Mouse (Mus musculus): ENCODE data around the gene Rab30.

GRCm38 (mm10) chr7:92870161-92870560, 128.8 kb downstream of the Rab30 start:
- TF ChIP-seq CTCF (IDR thresholded peaks at IDR 0.05; ENCODE audit: borderline replicate concordance, extremely low read depth, insufficient read depth, insufficient read length) (0 out of 2 replicates have a peak, but pooled peaks have one; percentile 1), POLR2A (IDR thresholded peaks at IDR 0.05; ENCODE audit: borderline replicate concordance, extremely low read depth, insufficient read depth, insufficient read length, poor library complexity, severe bottlenecking) (no peak)
